Mouse (Mus musculus) brain, embryonic 14.5 days (tissue): Measurements from ENCODE around the gene Metrnl. TPM values are rescaled to one million over a fixed set of nuclear protein-coding genes. Genes with fewer than 3 reads are reported as not detected.
A peak's percentile ranks its signal among the peaks of the same experiment; 100 is the strongest.

Experiments used
- DNase-seq: peaks from one replicate; pipeline ENCODE4 v3.0.0-alpha.2; 2011; ENCODE audit warnings: low read depth
- CTCF ChIP-seq: fragments of 200-500 bp; IDR thresholded peaks from 2 replicates; pipeline ENCODE4 v1.5.1; 2012; ENCODE audit warnings: inconsistent platforms, mild to moderate bottlenecking, moderate library complexity, borderline replicate concordance; ENCODE audit not compliant: insufficient read depth, insufficient read length; ENCODE audit errors: extremely low read depth
- POLR2A ChIP-seq: fragments of 200-500 bp; IDR thresholded peaks from 2 replicates; pipeline ENCODE4 v1.6.1; 2012; ENCODE audit warnings: mild to moderate bottlenecking, inconsistent platforms, borderline replicate concordance; ENCODE audit not compliant: poor library complexity, insufficient read depth, insufficient read length, severe bottlenecking; ENCODE audit errors: extremely low read depth
- polyA plus RNA-seq: library from polyadenylated mRNA; depleted of rRNA; stranded (reverse); fragments of >200 nt; gene quantifications from 2 replicates; pipeline ENCODE4 v1.2.3, GENCODE M21; 2012

Metrnl gene
- polyA plus RNA-seq, 1 experiment = 11.9 TPM

- TF ChIP-seq POLR2A (no peak), CTCF (no peak)
- no peak for DNase-seq
These were observed 33.8 kb upstream of the Metrnl start for GRCm38 (mm10) chr11:121667541-121667940.

GRCm38 (mm10) chr11:121668776-121669175 lies 32.6 kb upstream of the Metrnl start:
- no peak for TF ChIP-seq POLR2A
- no peak for TF ChIP-seq CTCF
- no peak for DNase-seq

GRCm38 (mm10) chr11:121670926-121671325 lies 30.4 kb upstream of the Metrnl start:
- no peak for DNase-seq
- TF ChIP-seq CTCF = no peak
- TF ChIP-seq POLR2A = no peak

GRCm38 (mm10) chr11:121672312-121672989 lies 28.9 kb upstream of the Metrnl start:
- TF ChIP-seq POLR2A (no peak), CTCF (no peak)
- no peak for DNase-seq

- DNase-seq = peak; percentile 100
- TF ChIP-seq POLR2A (peak; percentile 64; the same call in 1 of the 2 replicates), CTCF (no peak)
These were observed 28.3 kb upstream of the Metrnl start, which contains the start of gene B3gntl1 for GRCm38 (mm10) chr11:121672990-121673572. Gene B3gntl1, minus strand, starts transcription at chr11:121673153.

GRCm38 (mm10) chr11:121673629-121674028 lies 27.7 kb upstream of the Metrnl start:
- no peak for DNase-seq
- TF ChIP-seq CTCF (no peak), POLR2A (no peak)

- no peak for TF ChIP-seq POLR2A
- TF ChIP-seq CTCF = no peak
- no peak for DNase-seq
These were observed 24.5 kb upstream of the Metrnl start for GRCm38 (mm10) chr11:121676836-121677235.

- no peak for DNase-seq
- TF ChIP-seq POLR2A = no peak
- TF ChIP-seq CTCF = no peak
These were observed 21.8 kb upstream of the Metrnl start for GRCm38 (mm10) chr11:121679581-121679980.

GRCm38 (mm10) chr11:121680750-121681149 lies 20.6 kb upstream of the Metrnl start:
- DNase-seq = no peak
- no peak for TF ChIP-seq POLR2A
- TF ChIP-seq CTCF = peak; percentile 35; the same call in 1 of the 2 replicates

- no peak for TF ChIP-seq POLR2A
- TF ChIP-seq CTCF = no peak
- peak; percentile 73 for DNase-seq
These were observed 18.1 kb upstream of the Metrnl start for GRCm38 (mm10) chr11:121683243-121683642.

GRCm38 (mm10) chr11:121685491-121686001 lies 15.8 kb upstream of the Metrnl start:
- TF ChIP-seq POLR2A = no peak
- TF ChIP-seq CTCF = no peak

GRCm38 (mm10) chr11:121686091-121686490 lies 15.3 kb upstream of the Metrnl start:
- no peak for TF ChIP-seq CTCF
- TF ChIP-seq POLR2A = no peak

More at GRCm38 (mm10) chr11:121685491-121686001, 15.8 kb upstream of the Metrnl start:
- DNase-seq = no peak

GRCm38 (mm10) chr11:121686674-121687073 lies 14.7 kb upstream of the Metrnl start:
- DNase-seq = no peak
- TF ChIP-seq CTCF (no peak), POLR2A (no peak)

More at GRCm38 (mm10) chr11:121686091-121686490, 15.3 kb upstream of the Metrnl start:
- DNase-seq = no peak
